Mouse (Mus musculus): ENCODE measurements around the gene Memo1.

Gene Memo1

DNA sequence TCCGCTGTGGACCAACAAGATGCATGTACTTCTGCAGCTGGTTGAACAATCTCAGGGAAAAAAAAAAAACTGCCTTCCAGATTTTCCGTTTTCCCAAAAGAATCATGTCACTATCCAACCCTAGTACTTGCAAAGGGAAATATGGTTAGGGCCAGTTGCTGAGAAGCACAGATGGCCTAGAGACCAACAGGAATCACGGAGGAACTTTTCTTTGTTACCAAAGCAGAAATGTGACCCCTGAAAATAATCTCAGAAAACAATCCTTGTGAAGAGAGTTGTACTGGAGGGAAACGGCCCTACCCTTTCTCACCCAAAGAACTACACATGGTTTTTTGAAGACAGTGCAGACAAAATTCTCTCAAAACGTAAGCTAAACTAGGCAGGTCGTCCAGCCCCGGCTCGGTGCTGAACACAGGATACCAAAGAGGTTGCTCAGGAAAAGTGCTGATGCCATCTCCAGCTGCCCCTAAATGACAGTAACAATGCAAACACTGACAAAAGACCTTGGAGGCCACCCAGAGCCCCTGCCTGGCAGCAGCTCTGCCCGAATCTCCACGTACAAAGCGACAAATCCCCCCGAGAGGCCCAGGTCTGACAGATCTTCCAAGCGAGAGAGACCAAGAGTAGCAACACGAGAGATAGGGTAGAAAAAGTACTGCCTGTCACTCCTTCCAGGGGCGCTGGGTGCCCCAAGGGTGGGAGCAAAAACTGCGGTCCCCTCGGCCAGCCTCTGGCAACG lies 1.5 kb downstream of the Memo1 start:
- no peak for DNase-seq

DNA sequence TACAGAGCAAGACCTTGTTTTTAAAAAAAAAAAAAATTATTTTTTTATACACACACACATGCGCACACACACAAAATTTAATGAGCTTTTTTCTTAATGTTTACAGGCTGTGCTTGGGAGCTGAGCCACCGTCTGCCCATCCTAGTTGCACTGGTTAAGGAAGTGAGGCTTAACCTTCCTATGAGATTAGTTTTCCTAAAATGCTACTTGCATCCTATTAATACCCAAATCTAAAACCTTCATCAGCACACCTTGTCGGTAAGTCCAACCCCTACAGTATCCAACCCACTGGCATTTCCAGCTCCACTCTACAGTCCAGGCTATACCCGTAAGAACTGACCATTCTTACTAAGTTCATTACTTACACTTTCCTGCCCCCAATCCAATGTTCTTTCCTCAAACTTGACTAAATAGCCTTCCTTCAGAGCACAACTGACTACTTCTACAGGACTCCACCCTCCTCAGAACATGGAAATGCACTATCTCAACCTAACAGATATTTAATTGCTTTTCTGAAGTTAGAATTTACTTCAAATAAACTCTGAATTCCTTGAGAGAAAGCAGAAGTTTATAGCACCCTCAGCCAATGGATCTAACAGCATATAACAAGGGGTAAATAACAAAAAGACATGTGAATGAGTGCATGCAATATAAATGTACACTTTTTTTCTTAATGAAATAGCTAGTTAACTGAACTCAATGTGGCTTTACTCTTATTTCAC lies 3.5 kb downstream of the Memo1 start:
- DNase-seq = no peak

DNA sequence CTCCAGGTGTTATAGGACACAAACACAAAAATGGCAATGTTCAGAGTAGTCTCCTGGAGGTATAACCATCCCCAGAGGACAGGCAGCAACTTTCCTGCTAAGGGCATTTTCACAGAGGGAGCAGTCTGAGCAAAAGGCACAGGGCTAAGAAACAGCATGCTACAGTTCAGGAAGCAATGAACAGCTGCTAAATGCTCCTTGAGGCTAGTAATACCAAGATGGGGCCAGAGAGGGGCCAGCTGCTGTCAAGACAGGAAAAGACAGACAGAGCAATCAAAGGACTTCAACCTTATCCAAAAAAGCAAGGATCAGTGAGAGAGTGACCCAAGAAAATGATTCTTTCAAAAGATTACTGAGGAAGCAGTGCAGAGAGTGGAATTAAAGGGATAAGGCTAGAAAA lies 4.5 kb downstream of the Memo1 start:
- DNase-seq = no peak

DNA sequence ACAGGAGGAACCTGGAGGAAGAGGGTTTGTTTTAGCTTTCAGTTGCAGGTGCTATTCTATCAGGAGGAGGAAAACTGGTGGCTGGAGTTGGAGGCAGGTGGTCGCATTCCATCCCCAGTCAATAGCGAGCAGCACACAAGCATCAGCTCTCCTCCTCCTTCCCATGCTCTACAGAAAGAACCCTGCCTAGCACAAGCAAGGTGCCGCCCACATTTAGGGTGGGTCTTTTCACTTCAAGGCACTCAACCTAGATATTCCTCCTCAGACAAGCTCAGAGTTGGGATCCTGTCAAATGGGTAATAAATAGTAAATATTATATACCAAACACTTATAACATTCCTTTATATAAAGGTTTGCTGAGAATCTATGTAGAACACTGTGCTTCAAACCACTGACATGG lies 5.1 kb downstream of the Memo1 start:
- no peak for DNase-seq

DNA sequence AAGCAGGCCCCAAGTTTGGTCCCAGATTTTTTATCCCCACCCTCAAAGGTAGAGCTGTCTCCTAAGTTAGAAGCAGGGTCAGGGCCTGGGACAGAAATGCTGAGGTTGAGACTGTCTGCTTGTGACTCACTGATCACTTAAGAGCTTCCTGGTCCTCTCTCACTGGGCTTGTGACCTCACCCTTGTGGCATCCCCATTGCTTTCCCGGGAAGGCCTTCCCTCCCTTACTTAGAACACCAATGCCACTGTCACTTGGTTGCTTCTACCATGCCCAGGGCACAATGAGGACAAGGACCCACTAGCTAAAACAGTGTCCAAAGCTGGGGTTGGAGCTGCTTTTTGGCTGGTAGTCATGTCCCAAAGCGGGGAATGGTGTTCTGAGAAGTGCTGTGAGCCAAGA lies 6.7 kb downstream of the Memo1 start:
- DNase-seq = no peak

DNA sequence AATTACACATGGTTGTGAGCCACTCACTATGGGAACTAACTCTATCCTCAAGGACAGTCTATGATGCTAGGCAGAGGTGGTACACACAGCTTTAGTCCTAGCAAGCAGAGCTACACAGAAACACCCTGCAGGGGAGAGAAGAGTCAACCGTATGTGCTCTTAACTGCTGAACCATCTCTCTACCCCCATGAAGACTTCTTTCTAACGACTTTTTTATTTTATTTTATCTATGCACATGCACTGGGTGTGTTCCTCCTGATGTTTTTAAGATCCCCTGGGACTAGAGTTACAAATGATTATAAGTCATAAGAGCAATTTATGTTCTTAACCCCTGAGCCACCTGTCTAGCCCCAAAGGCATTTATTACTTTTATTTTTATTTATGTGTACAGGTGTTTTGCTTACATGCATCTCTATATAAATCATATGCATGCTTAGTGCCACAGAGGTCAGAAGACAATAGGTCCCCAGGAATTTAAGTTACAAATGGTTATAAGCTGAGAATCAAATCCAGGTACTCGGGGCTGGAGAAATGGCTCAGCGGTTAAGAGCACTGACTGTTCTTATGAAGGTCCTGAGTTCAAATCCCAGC lies 9.1 kb downstream of the Memo1 start:
- no peak for DNase-seq

DNA sequence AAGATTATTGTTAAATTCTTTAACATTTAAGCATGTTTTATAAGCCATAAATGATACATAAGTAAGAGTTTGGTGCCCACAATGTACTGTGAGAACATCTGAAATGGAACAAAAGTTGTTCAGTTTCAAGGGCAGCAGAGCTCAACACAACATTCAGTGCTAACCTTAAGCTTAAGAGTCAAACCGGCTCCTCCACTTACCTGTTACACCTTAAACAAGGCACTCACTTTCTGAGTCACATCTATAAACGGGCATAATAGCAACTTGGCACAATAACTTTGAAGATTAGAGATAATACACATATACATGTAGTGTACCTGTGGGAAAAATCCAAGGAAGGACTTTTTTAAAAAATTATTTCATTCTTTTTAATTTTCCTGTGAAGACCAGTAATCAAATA lies 9.6 kb downstream of the Memo1 start:
- DNase-seq = no peak

DNA sequence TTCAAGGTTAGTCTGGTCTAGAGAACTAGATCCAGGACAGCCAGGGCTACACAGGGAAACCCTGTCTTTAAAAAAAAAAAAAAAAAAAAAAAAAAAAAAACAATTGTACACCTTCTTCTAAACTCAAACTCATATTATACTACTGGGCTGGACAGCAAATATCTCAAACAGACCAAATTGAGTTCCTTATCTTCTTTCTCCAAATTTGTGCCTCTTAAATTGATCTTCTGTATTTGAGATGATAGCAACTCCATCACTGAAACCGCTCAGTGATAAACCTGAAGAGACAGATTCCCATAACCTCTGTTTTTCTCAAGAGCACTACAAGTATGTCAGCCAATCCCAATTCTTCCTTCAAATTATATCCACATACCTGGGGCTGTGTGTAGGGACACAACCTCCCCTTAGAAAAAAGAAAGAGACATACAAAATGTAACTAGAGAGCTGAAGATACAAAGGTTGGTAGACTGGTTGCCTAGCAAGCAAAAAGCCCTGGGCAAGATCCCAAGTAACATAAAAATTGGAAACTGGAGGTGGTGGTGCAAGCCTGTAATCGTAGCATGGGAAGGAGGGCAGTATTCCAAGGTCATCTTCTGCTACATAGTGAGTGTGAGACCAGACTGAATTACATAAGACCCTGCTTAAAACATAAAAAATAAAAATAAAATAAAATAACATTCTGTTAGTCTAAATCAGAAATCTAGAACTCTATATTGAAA lies 10.8 kb downstream of the Memo1 start:
- DNase-seq = no peak

DNA sequence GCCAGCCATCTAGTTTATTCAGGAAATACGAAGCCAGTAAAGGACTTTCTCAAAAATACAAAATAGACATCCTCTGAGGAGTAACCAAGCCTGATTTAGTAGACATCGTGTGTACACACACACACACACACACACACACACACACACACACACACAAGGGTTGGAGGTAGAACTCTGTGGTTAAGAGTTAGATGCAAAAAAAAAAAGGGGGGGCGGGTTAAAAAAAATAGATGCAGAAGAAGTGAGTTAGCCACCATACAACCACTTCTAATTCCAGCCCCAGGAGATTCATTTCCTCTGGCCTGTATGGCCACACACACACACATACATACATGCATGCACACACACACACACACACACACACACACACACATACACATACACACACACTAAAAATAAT lies 13.3 kb downstream of the Memo1 start:
- DNase-seq = no peak

DNA sequence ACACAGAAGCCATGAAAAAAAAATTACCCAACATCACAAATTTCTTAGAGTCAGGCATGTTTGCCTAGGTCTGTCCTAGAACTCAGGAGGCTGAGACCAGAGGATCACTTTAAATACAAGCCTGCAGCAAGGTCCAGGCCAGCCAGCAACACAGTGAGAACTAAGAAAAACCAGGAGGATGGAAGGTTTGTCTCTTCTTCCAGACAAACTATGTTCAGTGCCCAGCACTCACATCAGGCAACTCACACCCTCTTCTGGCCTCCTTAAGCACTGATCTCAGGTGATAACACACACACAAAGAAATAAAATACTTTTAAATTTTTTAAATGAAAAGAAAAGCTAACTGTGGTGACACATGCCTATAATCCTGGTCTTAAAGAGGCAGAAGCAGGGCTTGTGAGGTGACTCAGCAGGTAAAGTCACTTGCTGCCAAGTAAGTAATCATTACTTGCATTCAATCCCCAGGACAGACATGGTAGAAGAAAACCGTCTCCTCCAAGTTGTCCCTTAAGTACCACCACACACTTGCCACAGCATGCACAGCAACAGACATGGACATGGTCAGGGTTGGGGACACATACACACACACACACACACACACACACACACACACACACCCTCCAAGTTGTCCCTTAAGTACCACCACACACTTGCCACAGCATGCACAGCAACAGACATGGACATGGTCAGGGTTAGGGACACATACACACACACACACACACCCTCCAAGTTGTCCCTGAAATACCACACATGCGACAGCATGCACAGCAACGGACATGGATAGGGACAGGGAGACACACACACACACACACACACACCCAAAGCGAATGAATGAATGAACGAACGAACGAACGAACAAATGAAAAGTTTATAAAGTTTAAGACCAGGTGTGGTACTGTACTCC lies 16.1 kb downstream of the Memo1 start:
- DNase-seq = no peak

DNA sequence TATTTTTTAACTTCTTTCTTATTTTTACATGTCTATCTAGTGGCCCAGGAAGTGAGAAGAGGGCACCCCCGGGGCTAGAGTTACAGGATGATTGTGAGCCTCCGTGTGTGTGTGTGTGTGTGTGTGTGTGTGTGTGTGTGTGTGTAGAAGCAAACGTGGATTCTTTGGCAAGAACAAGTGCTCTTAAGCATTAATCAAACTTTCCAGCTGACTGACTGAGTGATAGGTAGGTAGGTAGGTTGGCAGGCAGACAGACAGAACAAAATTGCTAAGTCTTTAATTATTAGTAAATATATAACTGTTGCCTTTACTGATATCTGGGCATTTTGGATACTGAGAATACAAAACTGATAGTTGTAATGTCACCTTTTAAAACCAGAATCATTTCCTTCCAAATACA lies 20.9 kb downstream of the Memo1 start:
- DNase-seq = no peak

DNA sequence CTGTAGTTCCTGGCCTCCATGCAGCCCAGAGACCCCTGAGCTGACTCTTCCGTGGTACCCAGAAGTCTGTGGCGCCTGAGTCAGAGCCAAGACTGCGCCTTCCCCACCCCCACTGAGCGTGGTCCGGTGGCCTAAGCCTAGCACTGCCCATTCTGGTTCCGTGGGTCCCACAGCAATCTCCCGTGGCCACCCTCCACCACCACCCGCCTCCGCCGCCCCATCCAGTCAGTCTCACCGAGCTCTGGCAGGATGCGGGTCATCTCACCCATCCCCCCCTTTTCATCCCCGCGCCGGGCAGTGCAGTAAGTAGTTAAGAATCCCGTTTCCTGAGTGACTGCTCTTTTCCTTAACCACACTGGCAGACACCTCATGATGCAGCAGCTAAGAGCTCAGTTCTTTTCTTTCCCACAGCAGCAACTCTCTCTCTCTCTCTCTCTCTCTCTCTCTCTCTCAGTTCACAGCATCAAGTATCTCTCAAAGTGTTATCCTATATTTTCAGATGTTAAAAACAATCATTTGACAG lies 22.6 kb downstream of the Memo1 start:
- DNase-seq = no peak

DNA sequence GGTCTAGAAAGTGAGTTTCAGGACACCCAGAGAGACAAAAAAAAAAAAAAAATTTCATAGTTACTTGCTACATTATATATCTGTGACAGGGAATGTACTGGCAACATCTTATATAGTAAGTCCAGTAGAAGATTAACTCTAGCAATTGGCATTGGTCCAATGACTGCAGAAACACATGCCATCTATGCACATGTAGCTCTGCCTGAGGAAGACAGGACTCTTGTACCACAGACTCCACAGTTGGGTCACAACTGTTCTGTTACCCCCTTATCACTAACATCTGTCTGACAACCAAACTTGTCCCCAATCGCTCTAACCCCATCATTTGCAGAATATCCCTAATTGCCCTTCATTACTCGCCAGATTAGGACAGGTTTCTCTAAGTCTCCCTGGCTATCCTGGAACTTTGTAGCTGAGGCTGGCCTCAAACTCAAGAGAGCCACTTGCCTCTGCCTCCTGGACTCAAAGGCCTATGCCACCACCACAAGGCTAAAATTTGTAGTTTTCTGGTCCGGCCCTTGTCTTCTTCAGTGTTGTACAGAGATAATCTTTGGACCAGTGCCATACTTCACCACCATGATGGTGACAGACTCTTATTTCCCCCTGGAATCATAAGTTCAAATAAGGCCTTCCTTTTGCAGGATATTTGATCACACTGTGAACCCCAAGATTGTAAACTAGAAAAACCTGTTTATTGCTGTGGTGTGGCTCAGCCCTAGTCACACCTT lies 23.6 kb downstream of the Memo1 start:
- DNase-seq = no peak

DNA sequence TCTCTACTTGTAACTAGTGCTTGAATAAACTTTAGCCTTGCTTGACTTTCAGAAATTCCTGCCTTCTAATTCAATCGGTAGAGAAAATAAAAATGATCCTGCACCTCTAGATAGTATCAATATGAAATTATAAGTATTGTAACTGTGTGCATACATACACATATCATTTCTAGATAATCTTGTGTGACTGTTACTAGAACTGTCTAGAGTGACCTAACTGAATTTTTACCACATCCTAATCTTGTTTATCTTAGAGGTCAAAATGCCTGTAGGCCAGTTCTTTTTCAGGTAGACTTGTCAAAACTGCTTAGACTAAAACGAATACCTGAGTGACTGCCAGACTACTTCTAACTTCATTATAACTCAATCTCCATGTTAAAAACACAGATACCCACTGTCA lies 25.1 kb downstream of the Memo1 start:
- no peak for DNase-seq

DNA sequence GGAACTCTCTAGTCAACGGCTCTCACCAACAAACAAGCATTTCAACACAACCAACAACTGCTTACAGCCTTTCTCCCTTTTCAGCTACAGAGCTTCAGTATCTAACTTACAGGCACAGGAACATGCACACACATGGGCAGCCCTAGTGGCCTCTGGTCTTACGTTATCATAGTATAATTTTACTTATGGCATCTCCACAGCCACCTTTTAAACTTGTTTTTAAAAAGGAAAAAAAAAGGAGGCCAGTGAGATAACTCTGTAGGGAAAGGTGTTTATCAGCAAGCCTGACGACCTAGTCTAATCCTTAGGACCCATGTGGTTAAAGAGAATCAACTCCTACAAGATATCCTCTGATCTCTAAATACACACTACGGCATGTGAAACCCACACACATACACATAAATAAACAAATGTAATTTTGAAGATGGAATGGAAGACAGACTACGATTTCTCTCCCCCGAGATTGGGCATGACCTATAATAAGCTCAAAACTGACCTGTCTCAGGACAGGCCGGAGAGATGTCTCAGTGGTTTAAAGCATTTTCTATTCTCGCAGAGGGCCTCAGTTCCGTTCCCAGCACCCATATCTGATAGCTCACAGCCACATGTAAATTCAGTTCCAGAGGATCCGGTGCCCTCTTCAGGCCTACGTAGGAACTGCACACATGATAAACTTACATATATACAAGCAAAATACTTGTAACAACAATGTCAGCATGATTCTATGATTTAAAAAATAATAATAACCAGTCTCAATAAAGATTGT lies 27.7 kb downstream of the Memo1 start:
- no peak for DNase-seq

DNA sequence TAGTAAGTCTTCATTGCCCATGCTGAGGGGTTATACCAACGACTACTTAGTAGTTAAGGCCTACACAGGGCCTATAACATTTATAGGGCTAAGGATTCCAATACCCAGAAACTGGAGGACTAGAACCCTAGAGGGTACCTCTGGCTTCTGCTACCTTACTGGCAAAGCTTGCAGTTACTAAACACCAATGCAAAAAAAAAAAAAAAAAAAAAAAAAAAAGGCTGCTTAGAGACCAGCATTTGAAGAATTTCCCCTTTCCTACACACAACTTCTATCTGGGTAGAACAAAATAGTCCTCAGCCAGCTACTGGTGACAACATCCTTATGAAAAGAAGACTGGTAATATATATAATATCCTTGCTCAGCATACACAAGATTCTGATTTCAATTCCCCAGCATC lies 29.7 kb downstream of the Memo1 start:
- DNase-seq = no peak

DNA sequence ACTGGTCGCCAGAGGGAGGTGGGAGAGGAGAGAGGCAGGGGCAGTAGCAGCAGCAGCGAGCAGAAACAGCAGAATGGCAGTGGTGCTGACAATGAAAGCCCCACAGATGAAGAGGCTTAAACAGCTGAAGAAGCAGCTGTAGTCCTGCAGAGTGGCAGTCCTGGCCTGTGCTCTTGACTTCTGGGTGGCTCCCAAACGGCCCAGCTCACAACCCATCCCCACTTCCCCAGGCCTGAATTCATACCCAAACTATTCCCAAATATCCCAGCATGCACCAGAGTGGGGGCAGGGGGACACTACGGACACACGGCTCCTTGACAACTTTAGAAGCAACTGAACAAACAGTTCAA lies 30.2 kb downstream of the Memo1 start:
- DNase-seq = no peak

DNA sequence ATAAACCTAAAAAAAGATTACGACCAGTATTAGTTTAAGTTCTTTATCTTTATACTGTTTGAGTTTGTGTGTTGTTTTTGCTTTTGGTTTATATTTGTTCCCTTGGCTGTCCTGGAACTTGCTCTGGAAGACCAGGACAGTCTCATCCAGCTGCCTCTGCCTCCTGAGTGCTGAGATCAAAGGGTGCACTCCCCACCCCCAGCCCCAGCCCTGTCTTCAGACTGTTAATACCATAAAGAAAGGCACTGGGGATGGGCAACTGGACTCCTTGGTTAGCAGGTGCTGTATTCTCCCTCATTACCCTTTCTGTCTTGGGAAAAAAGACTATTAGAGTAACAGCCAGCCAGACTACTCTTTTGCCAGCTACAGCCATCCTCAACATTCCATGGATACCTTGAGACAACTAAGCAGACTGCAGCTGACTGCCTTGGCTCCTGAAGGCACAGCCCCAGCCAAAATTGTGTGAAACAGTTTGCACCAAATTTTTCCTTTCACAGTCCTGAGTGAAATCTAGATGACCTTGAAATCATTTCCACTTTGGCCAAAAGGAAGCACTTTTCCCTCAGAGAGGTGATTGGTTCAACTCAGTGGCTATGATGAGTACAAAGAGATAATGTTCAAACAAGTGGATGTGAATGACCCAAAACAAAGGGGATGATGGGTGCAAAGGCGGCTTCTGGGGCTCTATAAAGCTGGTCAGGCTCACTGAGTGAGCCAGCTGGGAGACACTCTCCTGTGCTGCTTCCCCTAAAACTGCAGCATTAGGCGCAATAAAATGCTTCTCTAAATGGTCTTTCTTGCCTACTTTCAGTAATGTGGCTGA lies 30.8 kb downstream of the Memo1 start:
- no peak for DNase-seq

DNA sequence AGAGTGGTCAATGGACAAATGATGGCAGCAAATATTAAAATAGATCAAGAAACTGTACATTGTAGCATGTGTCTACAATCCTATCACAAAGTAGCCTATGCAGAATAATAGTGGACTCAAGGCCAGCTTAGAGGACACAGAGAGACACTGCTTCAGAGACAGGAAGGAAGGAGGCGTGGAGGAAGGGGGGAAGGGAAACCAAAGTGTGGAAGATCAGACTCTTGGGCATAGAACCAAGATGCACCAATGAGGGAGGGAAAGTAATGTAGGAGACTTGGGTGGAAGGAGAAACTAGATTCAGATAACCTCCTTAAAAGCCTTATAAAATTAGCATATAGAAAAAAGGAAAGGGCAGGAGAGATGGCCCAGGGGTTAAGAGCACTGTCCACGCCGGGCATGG lies 32.9 kb downstream of the Memo1 start:
- DNase-seq = no peak

DNA sequence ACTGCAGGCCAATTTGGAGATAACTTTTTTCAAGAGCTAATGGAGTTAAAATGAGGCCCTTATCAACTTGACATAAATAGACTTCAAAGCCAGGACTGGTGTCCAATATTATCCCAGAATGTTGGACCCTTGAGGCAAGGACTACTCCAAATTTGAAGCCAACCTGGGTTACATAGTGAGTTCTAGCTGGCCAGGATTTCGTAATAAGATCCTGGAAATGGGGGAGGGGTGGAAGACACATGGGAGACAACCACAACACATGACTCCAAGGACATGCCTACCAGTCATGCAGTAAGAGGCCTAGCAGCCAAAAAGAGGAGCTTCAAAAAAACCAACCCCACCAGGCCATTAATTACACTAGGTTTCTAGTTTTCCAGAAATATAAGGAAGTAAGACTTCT lies 50.0 kb downstream of the Memo1 start:
- DNase-seq = no peak
